Mouse (Mus musculus): ENCODE data around the gene Cand2.

Cand2 gene

DNA sequence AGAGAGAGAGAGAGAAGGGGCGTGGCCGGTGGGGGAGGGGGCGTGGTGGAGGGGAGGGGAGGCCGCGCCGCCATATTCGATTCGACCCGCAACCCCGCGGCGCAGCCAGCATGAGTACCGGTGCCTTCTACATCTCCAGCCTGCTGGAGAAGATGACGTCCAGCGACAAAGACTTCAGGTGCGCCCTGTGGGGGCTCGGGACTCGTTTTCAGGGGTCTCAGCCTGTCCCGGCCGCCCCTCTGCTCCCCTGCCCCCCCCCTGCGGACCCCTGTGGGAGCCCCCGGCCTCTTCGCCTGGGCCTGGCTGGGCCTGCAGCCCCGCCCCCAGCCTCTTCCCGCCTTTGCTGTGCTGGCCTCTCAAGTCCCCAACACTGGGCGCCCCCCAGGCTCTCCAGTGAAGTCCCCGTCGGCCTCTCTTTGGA is at the start of gene Cand2:
Cand2 (plus strand) TSS at position 38 of the 421 bp plus-strand sequence.
- in situ Hi-C loops (cut with MboI; ENCODE audit: unreplicated experiment in 2 of 2): loop anchor here (25.0 kb wide), 2 partner anchors 562 to 1687 kb away; no protein-coding TSS in a partner anchor

DNA sequence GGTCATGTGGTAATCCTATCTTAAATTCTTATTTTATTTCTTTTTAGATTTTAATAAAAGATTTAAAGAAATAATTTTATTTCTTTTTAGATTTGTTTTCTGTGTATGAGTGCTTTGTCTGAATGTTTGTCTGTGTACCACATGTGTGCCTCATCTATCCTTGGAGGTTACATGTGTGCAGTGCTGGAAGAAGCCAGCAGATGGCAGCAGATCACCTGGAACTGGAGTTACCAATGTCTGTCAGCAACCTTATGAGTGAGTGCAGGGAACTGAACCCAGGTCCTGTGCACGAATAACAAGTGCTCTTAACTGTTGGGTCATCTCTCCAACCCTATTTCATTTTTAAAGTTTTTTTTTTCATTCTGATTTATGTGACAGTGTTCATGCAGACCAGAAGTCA is 47.2 kb upstream of the Cand2 start:
- in situ Hi-C loops (cut with MboI; ENCODE audit: unreplicated experiment in 2 of 2): loop anchor here in 1 of 2 experiments (10.0 kb wide), 1 partner anchor 128 kb away; the partner anchor contains the start of genes Ift122 and Mbd4

DNA sequence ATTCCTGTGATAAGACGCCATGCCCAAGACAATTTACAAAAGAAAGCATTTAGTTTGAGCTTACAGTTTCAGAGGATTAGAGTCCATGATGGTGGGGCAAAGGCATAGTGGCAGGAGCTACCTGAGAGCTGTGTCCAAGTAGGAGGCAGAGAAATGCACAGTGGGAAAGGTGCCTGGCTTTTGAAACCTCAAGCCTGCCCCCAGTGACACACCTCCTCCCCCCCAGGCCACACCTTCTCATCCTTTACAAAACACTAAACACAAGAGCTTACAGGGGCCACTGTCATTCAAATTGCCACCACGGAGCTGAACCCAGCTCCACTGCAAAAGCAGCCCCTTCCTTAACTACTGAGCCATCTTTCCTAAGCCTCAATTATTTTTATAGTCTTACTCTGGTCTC is 46.8 kb upstream of the Cand2 start:
- in situ Hi-C loops (cut with MboI; ENCODE audit: unreplicated experiment in 2 of 2): loop anchor here in 1 of 2 experiments (10.0 kb wide), 1 partner anchor 127 kb away; the partner anchor contains the start of genes Ift122 and Mbd4

DNA sequence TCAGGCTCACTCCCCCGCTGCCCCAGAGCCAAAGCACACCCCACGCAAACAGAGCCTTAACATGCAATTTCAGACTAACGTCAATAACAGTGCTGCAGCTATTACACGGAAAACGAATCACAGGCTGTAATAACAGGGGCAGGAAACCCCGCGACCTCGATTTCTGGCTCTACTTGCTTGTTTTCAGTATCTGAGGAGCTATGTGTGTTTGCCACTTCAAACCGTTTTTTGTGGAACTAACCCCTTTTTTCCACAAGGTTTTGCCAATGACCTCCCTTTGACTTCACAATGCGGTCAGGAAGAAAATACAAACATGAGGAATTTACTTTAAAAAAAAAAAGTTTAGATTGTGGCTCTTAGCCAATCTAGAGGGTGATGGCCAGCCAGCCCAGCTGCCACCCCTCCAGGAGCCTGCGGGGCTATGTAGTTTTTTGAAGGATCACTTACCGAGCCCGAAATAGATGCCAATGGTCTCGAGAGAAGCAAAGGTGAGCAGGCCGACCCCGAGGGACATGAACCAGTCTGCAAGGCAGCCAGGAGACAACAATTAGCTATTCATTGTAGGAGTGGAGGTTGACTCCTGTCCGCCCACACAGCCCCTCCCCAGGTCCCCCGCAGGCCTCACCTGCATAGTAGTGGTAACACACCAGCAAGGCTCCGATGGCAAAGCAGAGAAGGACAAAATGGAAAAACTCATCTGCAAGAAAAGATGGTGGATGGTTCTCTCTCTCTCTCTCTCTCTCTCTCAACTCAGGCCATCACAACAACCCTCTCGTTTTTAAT is 43.6 kb upstream of the Cand2 start:
- in situ Hi-C loops (cut with MboI; ENCODE audit: unreplicated experiment in 2 of 2): no loop called here

DNA sequence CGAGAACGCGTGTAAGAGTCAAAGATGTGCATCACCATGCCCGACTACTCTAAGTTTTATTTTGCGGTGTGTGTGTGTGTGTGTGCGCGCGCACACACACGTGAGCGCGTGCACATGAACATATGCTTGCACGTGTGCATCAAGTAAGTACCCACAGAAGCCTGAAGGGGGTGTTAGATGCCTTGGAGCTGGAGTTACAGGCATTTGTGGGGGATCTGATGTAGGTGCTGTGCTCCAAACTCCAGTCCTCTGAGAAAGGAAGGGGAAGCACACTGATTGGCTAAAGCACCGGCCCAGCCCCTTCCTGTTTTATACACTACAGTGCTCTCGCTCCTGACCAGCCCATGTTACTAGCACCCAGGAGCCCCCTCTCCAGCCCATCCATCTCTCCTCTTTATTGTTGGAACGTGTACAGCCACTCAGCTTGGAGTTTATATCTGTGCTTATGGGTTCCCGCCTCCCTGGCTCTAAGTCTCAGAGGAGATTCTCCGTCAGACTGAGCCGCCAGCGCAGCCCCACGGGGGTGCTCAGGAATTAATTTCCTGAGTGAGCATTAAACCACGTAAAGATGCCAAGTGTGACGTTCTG is 41.9 kb upstream of the Cand2 start:
- in situ Hi-C loops (cut with MboI; ENCODE audit: unreplicated experiment in 2 of 2): no loop called here

DNA sequence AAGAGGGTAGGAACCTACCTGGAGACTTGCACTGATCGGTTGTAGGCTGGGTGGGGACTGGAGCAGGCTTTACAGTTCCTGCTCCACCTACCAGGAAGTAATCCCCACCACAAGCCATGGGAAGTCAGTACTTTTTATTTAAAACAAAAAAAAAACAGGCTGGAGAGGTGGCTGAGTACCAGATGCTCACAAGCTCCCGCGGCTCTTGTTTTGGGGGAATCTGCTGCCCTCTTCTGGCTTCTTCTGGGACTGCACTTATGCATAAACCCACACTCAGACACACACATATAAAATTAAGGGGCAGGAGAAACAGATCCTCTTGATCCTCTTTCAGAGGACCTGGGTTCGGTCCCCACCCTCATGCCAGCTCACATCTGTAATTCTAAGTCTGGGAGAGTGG is 39.4 kb upstream of the Cand2 start:
- in situ Hi-C loops (cut with MboI; ENCODE audit: unreplicated experiment in 2 of 2): no loop called here

DNA sequence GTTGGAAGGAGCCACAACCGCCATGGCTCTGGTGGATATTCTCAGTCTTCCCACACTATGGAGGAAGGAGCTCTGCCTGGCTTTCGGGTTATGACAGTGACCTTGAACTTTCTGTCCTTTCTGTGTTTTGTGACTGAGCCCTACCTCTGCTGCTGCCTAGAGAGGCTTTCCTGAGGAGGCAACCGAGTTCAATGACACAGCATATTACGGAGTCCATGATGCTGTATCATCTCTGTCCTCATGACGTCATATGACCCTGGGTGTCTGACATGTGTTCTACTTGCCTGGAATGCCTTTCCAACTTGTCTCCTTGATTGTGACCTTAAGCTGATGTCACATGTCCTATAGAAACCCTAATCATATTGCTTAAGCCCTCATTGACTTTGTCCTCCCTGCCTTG is 35.3 kb upstream of the Cand2 start:
- in situ Hi-C loops (cut with MboI; ENCODE audit: unreplicated experiment in 2 of 2): no loop called here

DNA sequence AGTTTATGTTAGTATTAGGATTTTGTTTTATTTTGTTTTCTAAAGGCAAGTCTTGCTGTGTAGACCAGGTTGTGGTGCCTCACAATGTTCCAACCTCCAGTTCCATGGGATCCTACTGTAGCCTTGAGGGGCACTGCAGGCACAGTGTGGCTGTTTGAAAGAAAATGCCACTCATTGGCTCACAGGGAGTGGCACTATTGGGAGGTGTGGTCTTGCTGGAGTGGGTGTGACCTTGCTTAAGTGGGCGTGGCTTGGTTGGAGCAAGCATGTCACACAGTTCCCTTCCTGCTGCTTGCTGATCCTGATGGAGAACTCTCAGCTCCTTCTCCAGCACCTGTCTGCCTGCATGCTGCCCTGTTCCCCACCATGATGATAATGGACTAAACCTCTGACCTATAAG is 30.8 kb upstream of the Cand2 start:
- in situ Hi-C loops (cut with MboI; ENCODE audit: unreplicated experiment in 2 of 2): no loop called here

DNA sequence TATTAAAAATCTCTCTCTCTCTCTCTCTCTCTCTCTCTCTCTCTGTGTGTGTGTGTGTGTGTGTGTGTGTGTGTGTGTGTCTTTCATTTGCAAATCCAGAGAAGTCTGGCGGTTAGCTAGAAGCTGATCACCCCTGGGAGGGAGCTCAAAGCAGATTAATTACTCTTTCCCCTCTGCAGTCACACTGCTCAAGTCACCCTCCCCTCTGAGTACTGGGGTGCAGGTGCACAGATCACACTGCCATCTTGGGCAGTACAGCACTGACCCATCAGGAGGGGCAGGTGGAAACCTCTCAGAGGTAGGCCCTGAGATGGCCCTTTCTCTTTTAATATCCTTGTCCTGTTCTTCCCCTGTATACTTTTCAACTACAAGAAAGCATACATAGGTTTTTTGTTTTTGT is 28.0 kb upstream of the Cand2 start:
- in situ Hi-C loops (cut with MboI; ENCODE audit: unreplicated experiment in 2 of 2): no loop called here

DNA sequence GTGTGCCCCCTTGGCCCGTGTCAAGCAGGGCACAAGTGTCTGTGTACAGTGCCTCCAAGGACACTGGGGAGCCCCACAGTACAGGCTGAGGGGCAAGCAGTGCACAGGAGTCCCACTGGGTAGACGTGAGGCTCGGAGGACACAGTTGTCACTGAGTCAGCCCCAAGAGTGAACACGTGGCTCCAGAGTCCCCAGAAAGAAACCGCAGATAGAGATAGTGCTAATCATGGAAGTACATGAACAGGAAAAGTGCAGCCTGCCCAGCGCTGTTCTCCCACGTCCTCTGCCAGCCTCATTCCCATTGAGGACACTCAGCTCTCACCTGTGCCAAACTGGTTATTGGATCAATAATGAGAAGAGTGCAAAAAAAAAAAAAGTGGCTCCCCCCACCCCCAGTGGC is 18.8 kb upstream of the Cand2 start:
- in situ Hi-C loops (cut with MboI; ENCODE audit: unreplicated experiment in 2 of 2): loop anchor here (25.0 kb wide), 2 partner anchors 543 to 1668 kb away; no protein-coding TSS in a partner anchor

DNA sequence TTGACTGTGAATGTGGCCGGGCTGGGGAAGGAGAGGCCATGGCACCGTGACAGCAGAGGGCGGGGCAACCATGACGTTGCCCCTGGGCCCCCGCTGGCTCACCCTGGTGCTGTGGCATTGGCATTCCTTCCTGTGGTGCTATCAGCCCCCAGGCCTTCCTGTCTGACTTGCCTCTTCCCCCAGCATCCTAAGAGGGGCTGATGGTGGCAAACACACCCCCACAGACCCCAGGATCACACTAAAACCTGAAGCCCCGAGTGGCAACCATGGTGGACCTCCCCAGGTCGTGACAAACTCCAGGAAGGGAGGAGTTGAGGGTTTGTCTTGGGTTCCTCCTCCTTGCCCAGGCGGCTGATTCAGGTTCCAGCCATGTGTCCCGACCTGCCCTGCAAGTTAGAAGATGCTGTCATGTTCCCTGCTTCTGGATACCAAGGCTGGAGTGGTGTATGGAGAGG is 15.3 kb upstream of the Cand2 start:
- in situ Hi-C loops (cut with MboI; ENCODE audit: unreplicated experiment in 2 of 2): loop anchor here (25.0 kb wide), 2 partner anchors 547 to 1672 kb away; no protein-coding TSS in a partner anchor

DNA sequence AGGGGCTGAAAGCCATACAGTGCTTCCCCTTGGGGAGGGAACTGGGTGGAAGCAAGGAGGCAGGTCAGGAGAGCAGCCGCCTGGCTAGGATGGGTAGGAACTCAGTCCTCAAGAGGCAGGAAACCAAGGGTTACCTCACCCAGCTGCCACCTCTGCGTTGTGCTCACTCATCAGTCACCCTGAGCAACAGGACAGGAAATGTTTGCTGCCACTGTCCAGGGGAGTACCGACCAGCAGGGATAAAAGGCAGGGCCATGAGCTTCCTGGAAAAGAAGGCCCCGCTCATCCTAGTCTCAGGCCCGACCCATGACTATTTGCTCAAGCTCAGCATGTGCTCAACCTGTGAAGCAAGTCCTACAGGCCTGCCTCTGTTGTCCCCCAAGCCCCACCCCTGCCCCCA is 14.9 kb upstream of the Cand2 start:
- in situ Hi-C loops (cut with MboI; ENCODE audit: unreplicated experiment in 2 of 2): loop anchor here (25.0 kb wide), 2 partner anchors 547 to 1672 kb away; no protein-coding TSS in a partner anchor

DNA sequence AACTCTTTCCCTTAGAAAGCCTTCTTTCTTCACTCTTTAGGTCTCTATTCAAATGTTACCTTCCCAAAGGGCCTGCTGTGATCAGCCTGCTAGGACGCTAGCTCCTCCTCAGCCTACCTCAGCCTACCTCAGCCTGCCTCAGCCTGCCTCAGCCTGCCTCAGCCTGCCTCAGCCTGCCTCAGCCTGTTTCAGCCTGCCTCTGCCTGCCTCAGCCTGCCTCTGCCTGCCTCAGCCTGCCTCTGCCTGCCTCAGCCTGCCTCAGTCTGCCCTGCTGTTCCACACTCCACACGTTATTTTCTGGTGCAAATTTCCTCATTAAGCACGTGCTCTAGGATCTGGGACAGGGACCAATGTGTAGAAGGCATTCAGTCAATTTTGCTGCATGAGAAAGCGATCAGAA is 14.2 kb upstream of the Cand2 start:
- in situ Hi-C loops (cut with MboI; ENCODE audit: unreplicated experiment in 2 of 2): loop anchor here (10.0 to 25.0 kb wide), 3 partner anchors 535 to 1673 kb away; partner anchors contain the start of gene Gm17482 (in 1 of the 2)

DNA sequence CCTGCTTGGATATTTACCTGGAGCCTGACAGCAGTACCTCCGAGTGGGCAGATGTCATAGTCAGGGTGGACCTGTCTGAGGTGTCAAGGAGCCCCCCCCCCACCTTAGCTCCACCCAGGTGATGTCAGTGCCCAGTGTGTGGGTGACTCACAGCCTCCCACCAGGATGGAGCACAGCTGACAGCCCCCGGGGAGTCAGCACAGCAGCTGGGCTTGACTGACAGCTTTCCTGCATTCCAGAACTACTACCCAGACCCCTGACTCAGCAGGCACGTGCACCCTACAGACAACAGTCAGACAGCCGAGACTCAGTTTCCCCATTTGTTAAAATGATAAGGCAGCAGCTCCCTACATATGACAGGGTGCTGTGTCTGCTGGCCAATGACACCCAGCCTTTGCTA is 13.4 kb upstream of the Cand2 start:
- in situ Hi-C loops (cut with MboI; ENCODE audit: unreplicated experiment in 2 of 2): loop anchor here (10.0 to 25.0 kb wide), 3 partner anchors 536 to 1674 kb away; partner anchors contain the start of gene Gm17482 (in 1 of the 2)

DNA sequence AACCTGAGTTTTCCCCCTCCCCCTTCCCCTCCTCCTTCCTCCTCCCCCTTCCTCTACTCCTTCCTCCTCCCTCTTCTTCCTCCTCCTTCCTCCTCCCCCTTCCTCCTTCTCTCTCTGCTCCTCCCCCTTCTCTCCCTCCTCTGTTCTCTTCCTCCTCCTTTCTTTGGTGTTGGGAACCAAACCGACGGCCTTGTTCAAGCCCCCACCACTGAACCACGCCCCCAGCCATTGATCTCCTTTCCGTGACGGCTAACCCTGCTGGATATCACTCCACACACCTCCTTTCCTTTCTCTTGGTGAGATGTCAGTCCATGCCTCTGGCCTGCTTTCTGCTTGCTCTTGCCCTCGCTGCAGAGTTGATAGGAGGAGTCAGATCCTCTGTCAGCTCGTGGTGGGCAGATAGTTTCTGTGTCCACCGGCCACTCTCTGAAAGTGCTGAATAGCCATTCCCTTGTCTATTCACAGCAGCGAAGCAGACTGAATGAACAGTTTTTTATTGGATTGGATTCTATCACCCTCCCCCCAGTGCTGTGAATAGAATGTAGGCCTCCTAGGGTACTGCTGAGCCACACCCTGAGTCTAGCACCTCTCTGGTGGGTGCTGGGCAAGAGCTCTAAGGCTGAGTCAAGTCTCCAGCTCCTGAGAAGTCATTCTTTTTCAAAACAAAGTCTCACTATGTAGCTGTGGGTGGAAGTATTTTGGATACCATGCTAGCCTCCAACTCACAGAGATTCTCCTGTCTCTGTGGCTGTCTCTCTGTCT is 12.2 kb upstream of the Cand2 start, which contains the start of gene Tmem40:
Tmem40 (minus strand) TSS at position 416 of the 762 bp plus-strand sequence.
- in situ Hi-C loops (cut with MboI; ENCODE audit: unreplicated experiment in 2 of 2): loop anchor here (10.0 to 25.0 kb wide), 3 partner anchors 537 to 1675 kb away; partner anchors contain the start of gene Gm17482 (in 1 of the 2)

DNA sequence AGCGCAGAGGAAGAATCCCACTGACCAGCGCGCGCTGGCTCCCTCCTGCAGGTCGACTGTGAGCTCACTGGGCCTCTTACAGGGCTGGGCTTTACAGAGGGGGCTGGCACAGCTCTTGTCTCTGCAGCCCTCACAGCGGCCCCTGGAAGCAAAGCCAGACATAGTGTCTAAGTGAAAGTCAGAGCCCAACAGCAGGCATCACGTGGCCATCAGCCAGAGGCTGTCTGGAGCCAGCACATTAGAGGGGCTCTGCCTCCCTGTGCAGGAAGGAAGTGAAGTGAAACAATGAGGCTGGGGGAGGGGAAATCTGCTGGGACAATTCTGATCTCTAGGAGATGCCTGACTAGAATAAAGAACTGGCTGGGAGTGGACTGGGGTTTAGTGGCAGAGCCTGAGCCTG is 10.2 kb upstream of the Cand2 start:
- in situ Hi-C loops (cut with MboI; ENCODE audit: unreplicated experiment in 2 of 2): loop anchor here (10.0 to 25.0 kb wide), 3 partner anchors 539 to 1677 kb away; partner anchors contain the start of gene Gm17482 (in 1 of the 2)

DNA sequence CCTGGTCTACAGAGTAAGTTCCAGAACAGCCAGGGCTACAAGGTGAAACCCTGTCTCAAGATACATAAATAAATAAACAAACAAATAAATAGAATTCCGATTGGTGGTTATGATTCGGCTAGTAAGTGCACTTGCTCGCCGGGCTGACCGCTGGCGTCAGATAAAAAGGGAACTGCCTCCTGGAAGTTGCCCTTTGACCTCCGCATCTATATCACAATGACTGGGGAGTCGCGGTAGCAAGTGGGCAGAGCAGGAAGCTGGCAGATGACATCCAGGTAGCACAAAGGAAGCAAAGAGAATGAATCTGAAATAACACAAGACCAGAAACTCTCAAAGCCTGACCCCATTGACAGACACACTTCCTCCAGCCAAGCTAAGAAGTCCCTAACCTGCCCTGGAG is 7.0 kb upstream of the Cand2 start:
- in situ Hi-C loops (cut with MboI; ENCODE audit: unreplicated experiment in 2 of 2): loop anchor here (10.0 to 25.0 kb wide), 3 partner anchors 543 to 1680 kb away; partner anchors contain the start of gene Gm17482 (in 1 of the 2)

DNA sequence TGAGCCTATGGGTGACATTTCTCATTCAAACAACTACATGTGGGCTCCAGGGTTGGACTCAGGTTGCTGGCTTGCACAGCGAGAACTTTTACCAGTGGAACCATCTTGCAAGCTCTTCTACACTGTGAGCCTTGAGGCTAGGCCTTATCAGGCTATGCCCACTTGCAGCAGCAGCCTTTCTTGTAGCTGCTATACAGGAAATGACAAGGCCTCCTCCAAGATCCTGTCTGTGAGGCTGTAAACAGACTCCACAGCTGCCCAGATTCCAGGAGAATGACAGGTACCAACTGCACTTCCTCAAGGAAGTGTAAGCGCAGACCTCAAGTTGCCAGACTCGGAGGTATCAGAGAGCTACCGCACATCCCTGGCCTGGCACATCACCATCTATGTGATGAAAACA is 6.1 kb upstream of the Cand2 start:
- in situ Hi-C loops (cut with MboI; ENCODE audit: unreplicated experiment in 2 of 2): loop anchor here (10.0 to 25.0 kb wide), 3 partner anchors 543 to 1681 kb away; partner anchors contain the start of gene Gm17482 (in 1 of the 2)

DNA sequence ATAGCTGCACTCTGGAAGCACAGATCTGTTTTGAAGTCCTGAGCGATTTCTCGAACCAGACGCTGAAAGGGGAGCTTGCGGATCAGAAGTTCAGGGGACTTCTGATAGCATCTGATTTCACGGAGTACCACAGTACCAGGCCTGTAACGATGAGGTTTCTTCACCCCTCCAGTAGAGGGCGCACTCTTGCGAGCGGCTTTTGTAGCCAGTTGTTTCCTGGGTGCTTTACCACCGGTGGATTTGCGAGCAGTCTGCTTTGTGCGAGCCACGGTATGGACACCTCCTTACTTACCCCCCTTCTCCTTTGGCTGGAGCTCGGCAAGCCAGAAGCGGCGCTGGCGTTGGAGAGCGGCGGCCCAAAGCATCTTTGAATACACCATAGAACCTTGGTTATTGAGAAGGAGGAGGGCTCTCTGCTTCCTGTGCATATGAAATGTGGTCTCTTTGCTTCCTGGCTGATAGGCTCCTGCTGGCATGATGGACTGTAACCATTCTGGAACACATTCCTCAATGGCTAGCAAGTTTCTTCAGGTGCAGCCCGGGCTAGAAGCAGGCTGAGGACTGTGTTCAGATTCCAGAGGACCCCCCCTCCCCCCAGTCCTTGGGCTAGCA is 4.2 kb upstream of the Cand2 start:
- in situ Hi-C loops (cut with MboI; ENCODE audit: unreplicated experiment in 2 of 2): loop anchor here (25.0 kb wide), 2 partner anchors 558 to 1683 kb away; no protein-coding TSS in a partner anchor

DNA sequence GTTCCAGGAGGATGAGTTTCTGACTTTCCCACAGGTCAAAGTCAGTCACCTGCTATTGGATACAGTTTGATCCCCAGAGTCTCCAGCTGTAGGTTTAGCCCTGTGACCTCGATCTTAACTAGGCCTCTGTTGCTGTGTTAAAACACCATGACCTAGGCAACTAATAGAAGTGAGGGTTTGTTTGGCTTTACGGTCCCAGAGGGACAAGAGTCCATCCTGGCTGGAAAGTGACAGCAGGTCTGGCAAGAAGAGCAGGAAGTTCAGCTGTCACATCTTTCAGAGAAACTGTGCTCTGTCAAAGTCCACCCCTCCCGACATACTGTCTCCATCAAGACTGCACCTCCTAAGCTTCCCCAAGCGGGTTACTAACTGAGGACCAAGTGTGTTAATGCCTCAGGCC is 3.5 kb upstream of the Cand2 start:
- in situ Hi-C loops (cut with MboI; ENCODE audit: unreplicated experiment in 2 of 2): loop anchor here (25.0 kb wide), 2 partner anchors 559 to 1684 kb away; no protein-coding TSS in a partner anchor

Data from v-Abl transformed pro-B cells (cell line).